Mouse (Mus musculus) forebrain, embryonic 11.5 days (tissue): Measurements from ENCODE around the gene Lrp2. TPM values are rescaled to one million over a fixed set of nuclear protein-coding genes. Genes with fewer than 3 reads are reported as not detected.

Source experiments
- ATAC-seq: fragments of 200-750 bp; cut with Nextera tagmentation; replicated peaks from 2 replicates; pipeline ENCODE4 v1.8.0; 2017; ENCODE audit warnings: moderate TSS enrichment; ENCODE audit not compliant: low FRiP score
- DNase-seq: peaks from one replicate; pipeline ENCODE4 v3.0.0-alpha.2; 2017; ENCODE audit warnings: low spot score
- H3K27ac ChIP-seq: fragments of 300-500 bp; sonication (generic); 2 replicates; pipeline ENCODE4 v1.5.1; 2014; ENCODE audit warnings: low read depth, low read length
- H3K27me3 ChIP-seq: fragments of 300-500 bp; sonication (generic); 2 replicates; pipeline ENCODE4 v1.6.1; 2014; ENCODE audit warnings: mild to moderate bottlenecking, low read length, mixed read lengths; ENCODE audit not compliant: control insufficient read depth, insufficient read depth
- H3K36me3 ChIP-seq: fragments of 300-500 bp; sonication (generic); 2 replicates; pipeline ENCODE4 v1.6.1; 2014; ENCODE audit warnings: mild to moderate bottlenecking, low read length, moderate library complexity, mixed read lengths; ENCODE audit not compliant: control insufficient read depth, insufficient read depth
- H3K4me1 ChIP-seq: fragments of 300-500 bp; sonication (generic); replicated peaks from 2 replicates; pipeline ENCODE4 v1.6.1; 2014; ENCODE audit warnings: low read length, mixed read lengths; ENCODE audit not compliant: control insufficient read depth, insufficient read depth
- H3K4me2 ChIP-seq: fragments of 300-500 bp; sonication (generic); 2 replicates; pipeline ENCODE4 v1.6.1; 2014; ENCODE audit warnings: low read depth, mild to moderate bottlenecking, low read length, moderate library complexity, mixed read lengths; ENCODE audit not compliant: severe bottlenecking
- H3K4me3 ChIP-seq: fragments of 300-500 bp; sonication (generic); 2 replicates; pipeline ENCODE4 v1.5.1; 2014; ENCODE audit warnings: low read depth, low read length
- H3K9ac ChIP-seq: fragments of 300-500 bp; sonication (generic); 2 replicates; pipeline ENCODE4 v1.6.1; 2014; ENCODE audit warnings: low read length
- H3K9me3 ChIP-seq: fragments of 300-500 bp; sonication (generic); 2 replicates; pipeline ENCODE4 v1.6.1; 2016; ENCODE audit warnings: low read length, mixed read lengths; ENCODE audit not compliant: control insufficient read depth
- WGBS: fragments of 180-500 bp; shearing (Covaris S2); extraction: QIAGEN DNeasy Blood & Tissue Kit; methylation state at CpG from one replicate; pipeline ENCODE4 v1.1.7; 2014; 5-methylcytosine and 5-hydroxymethylcytosine counted together
- polyA plus RNA-seq: library from polyadenylated mRNA; unstranded; fragments of >200 nt; fragmentation: Nextera tagmentation; extraction: Ambion mirVana; gene quantifications from 2 replicates; pipeline ENCODE4 v1.2.1, GENCODE M21; 2014

Gene Lrp2
- polyA plus RNA-seq: 3.0 and 3.1 TPM in 2 replicates

GRCm38 (mm10) chr2:69585886-69586398 is at the start of gene Lrp2:
Gene Lrp2 (minus strand): TSS chr2:69586065.
- DNase-seq (peak; percentile 86), ATAC-seq (peak; percentile 85)
- H3K9me3 ChIP-seq: no peaks in the 10 kb centered on the region
- H3K27me3 ChIP-seq: peaks cover 31% of the 10 kb centered on the region
- peak within 1 kb of the TSS; percentile 95 for H3K4me2 ChIP-seq
- H3K36me3 ChIP-seq: no peaks in the 10 kb centered on the region
- peak within 1 kb of the TSS; percentile 52 for H3K9ac ChIP-seq
- H3K4me3 ChIP-seq: peak within 1 kb of the TSS; percentile 67
- H3K4me1 ChIP-seq: peaks cover 4% of the 10 kb centered on the region; the same call in 1 of the 2 replicates
- H3K27ac ChIP-seq: no peak within 1 kb of the TSS
- under 1% methylated on average over 44 of the region's 45 CpGs for WGBS

DNA sequence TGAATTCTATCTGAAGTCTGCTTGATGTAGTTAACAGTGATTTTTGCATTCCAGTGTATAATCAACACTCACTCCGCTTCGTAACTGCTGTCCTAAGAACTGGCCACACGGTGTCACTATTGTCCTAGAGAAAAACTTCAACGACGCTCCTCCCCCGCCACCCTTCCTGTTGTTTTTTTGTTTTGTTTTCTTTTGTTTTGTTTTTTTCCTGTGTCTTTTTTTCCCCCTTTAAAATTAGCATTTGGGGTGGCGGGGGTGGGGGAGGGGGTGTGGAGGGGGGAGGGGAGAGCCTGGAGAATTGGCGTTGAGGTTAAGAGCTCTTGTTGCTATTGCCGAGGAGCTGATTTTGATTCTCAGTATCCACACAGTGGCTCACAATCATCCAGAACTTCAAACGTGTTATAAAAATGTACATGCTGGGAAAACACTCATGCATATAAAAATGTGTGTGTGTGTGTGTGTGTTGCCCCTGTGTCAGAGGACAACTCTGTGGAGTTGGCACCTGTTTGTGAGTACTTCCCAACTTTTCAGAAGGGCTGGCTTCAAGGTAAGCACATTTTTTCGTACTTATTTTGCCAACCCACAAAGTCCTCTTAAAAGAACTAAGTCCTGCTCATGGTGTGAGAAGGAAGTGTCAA is 49.3 kb upstream of the Lrp2 start:
- peak; percentile 58; the same call in 1 of the 2 replicates for ATAC-seq
- H3K27me3 ChIP-seq: no peaks in the 10 kb centered on the region
- H3K4me2 ChIP-seq: peak overlapping the region; percentile 31; the same call in 1 of the 2 replicates
- 12% methylated on average over 11 of the region's 11 CpGs for WGBS
- no peaks in the 10 kb centered on the region for H3K9me3 ChIP-seq
- peak; percentile 75 for DNase-seq
- no peaks in the 10 kb centered on the region for H3K36me3 ChIP-seq
- H3K4me3 ChIP-seq: peak overlapping the region; percentile 18; the same call in 1 of the 2 replicates
- H3K9ac ChIP-seq: no peak overlapping the region; the same call in 1 of the 2 replicates
- H3K27ac ChIP-seq: no peak overlapping the region
- H3K4me1 ChIP-seq: no peaks in the 10 kb centered on the region

- Histone ChIP-seq H3K9me3 (no peaks in the 10 kb centered on the region), H3K4me1 (no peaks in the 10 kb centered on the region), H3K36me3 (no peaks in the 10 kb centered on the region), H3K27me3 (no peaks in the 10 kb centered on the region), H3K4me2 (no peak overlapping the region), H3K27ac (no peak overlapping the region), H3K9ac (no peak overlapping the region), H3K4me3 (no peak overlapping the region)
- ATAC-seq: no peak
- WGBS: 90% methylated on average over 2 of the region's 2 CpGs
- DNase-seq: no peak
Observed at GRCm38 (mm10) chr2:69631449-69631848, 45.6 kb upstream of the Lrp2 start.

- H3K9me3 ChIP-seq: no peaks in the 10 kb centered on the region
- no peak overlapping the region for H3K4me2 ChIP-seq
- H3K27ac ChIP-seq: no peak overlapping the region
- H3K27me3 ChIP-seq: no peaks in the 10 kb centered on the region
- DNase-seq (no peak), ATAC-seq (no peak)
- no peak overlapping the region for H3K4me3 ChIP-seq
- no peaks in the 10 kb centered on the region for H3K4me1 ChIP-seq
- H3K9ac ChIP-seq: no peak overlapping the region
- 92% methylated on average over 5 of the region's 5 CpGs for WGBS
- no peaks in the 10 kb centered on the region for H3K36me3 ChIP-seq
Observed at GRCm38 (mm10) chr2:69630792-69631191, 44.9 kb upstream of the Lrp2 start.

GRCm38 (mm10) chr2:69629914-69630313 is 44.0 kb upstream of the Lrp2 start:
- no peak overlapping the region for H3K9ac ChIP-seq
- H3K4me3 ChIP-seq: no peak overlapping the region
- no peaks in the 10 kb centered on the region for H3K27me3 ChIP-seq
- 93% methylated on average over 6 of the region's 6 CpGs for WGBS
- H3K36me3 ChIP-seq: no peaks in the 10 kb centered on the region
- H3K4me1 ChIP-seq: no peaks in the 10 kb centered on the region
- DNase-seq (no peak), ATAC-seq (no peak)
- no peak overlapping the region for H3K4me2 ChIP-seq
- H3K27ac ChIP-seq: no peak overlapping the region
- no peaks in the 10 kb centered on the region for H3K9me3 ChIP-seq

DNA sequence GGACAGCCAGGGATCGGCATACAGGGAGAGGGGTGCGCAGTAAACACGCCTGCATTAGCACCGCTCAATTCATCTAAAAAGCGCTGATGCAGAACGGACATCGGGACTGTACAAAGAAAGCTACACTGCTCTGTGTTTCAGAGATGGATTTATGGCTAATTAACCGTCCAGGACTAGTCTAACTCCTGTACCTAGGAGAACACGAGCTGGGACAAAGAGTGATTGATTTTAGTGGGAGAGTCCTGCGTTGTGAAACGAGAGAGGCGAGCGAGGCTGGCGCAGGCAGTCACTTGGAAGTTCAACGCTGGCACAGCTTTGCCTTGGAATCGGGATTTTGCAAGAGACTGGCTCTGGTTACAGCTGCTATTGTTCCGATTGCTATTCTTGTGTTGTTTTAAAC is 43.4 kb upstream of the Lrp2 start:
- Histone ChIP-seq H3K4me2 (no peak overlapping the region), H3K4me1 (no peaks in the 10 kb centered on the region), H3K4me3 (no peak overlapping the region), H3K27me3 (no peaks in the 10 kb centered on the region), H3K9me3 (no peaks in the 10 kb centered on the region), H3K9ac (no peak overlapping the region), H3K36me3 (no peaks in the 10 kb centered on the region), H3K27ac (no peak overlapping the region)
- DNase-seq (no peak), ATAC-seq (no peak)
- WGBS: 80% methylated on average over 17 of the region's 17 CpGs

DNA sequence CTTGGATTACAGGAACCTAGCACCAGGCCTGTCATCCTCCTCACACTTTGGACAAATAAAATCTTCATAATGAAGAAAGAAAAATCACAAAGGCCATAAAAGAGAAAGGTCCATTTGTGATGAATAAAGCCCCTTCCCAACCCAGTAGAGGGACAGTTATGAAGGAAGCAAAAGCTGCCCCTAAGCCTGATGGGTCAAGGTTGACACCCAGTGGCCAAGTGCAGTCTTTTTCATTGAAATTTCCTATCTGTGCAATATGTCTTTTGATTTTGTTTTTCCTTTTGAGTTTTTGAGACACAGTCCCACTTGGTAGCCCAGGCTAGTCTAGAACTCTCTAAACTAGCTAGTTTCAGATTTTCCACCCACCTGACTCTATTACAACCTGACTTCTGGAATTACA is 33.4 kb upstream of the Lrp2 start:
- DNase-seq: no peak
- H3K9ac ChIP-seq: no peak overlapping the region
- H3K4me2 ChIP-seq: no peak overlapping the region
- H3K27ac ChIP-seq: no peak overlapping the region
- H3K4me3 ChIP-seq: no peak overlapping the region
- no peaks in the 10 kb centered on the region for H3K36me3 ChIP-seq
- no peaks in the 10 kb centered on the region for H3K9me3 ChIP-seq
- ATAC-seq: no peak
- H3K4me1 ChIP-seq: no peaks in the 10 kb centered on the region
- no peaks in the 10 kb centered on the region for H3K27me3 ChIP-seq

DNA sequence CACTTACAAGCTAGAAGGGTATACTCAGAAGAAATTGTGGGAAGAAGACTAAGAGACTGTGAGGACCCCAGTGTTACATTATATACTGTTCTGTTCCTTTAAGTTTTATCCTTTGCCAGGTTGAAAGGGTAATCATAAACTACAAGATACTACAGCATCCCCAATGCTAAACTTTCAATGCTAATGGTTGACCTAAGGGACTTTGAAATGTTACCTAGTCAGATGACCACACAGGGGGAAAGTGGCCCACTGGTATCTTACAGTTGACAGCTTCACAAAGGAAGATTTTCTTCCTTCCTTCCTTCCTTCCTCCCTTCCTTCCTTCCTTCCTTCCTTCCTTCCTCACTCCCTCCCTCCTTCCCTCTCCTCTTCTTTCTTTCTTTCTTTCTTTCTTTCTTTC is 32.5 kb upstream of the Lrp2 start:
- H3K9ac ChIP-seq: no peak overlapping the region
- no peaks in the 10 kb centered on the region for H3K9me3 ChIP-seq
- H3K4me3 ChIP-seq: no peak overlapping the region
- H3K4me2 ChIP-seq: no peak overlapping the region
- DNase-seq (no peak), ATAC-seq (no peak)
- no peaks in the 10 kb centered on the region for H3K27me3 ChIP-seq
- no peaks in the 10 kb centered on the region for H3K36me3 ChIP-seq
- no peaks in the 10 kb centered on the region for H3K4me1 ChIP-seq
- no peak overlapping the region for H3K27ac ChIP-seq

- Histone ChIP-seq H3K9me3 (no peaks in the 10 kb centered on the region), H3K27me3 (no peaks in the 10 kb centered on the region), H3K9ac (no peak overlapping the region), H3K4me2 (no peak overlapping the region), H3K4me1 (0 out of 2 replicates have a peak, but pooled peaks cover 2% of the 10 kb centered on the region), H3K36me3 (no peaks in the 10 kb centered on the region), H3K27ac (no peak overlapping the region), H3K4me3 (no peak overlapping the region)
- ATAC-seq: no peak
- DNase-seq: no peak
- 80% methylated on average over 4 of the region's 4 CpGs for WGBS
Observed at GRCm38 (mm10) chr2:69613237-69613636, 27.4 kb upstream of the Lrp2 start.
